In the genomic region with DNA sequence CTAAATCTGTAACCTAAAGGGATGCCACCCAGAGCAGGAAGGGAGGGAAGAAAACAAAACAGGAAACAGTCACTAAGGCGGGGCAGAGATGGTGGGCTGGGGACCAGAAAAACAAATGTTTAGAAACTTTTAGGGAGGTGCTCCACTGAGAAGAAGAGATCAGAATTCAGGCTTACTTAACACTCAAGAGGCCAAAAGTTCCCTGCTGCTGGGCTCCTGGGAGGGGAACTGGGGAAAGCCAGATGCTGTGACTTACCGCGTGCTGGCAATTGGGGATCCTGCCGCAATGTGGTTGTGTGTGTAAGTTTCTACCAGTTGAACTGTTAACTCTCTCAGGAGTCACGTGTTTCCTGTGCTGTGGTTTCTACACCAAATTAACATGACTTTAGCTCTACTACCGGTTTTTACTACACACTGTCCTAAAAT, we compare ENCODE assay signal across 8 mouse cellular contexts. TPM values are rescaled to one million over a fixed set of nuclear protein-coding genes. Genes with fewer than 3 reads are reported as not detected.
DNase-seq lines count a peak whose midpoint lies in the region; ATAC-seq lines count a peak whose summit lies in the region.

A gene (minus strand): TSS at position 285 of the 426 bp plus-strand sequence.

- DNase-seq in kidney, adult 9 months, result no peak
- DNase-seq in embryonic facial prominence, embryonic 14.5 days (ENCODE audit: low spot score), result no peak
- peak; percentile 52 to 76 for DNase-seq in thymus, adult 18-20 months
- no peak for DNase-seq in frontal cortex, postnatal 36 days (ENCODE audit: low spot score in 2 of 2)
- DNase-seq in kidney, adult 18-20 months, result no peak

- WGBS in kidney, embryonic 16.5 days, result 67% methylated on average over 6 of the region's 6 CpGs
- WGBS in embryonic facial prominence, embryonic 14.5 days, result 72% methylated on average over 6 of the region's 6 CpGs
- 79% methylated on average over 6 of the region's 6 CpGs for WGBS in hindbrain, embryonic 15.5 days
- WGBS in macrophage (ENCODE audit: missing documents), result 0% methylated on average over 6 of the region's 6 CpGs

- no peak for ATAC-seq in kidney, embryonic 16.5 days (ENCODE audit: low FRiP score, low TSS enrichment)
- no peak for ATAC-seq in embryonic facial prominence, embryonic 14.5 days (ENCODE audit: low read depth)
- ATAC-seq in hindbrain, embryonic 15.5 days (ENCODE audit: low FRiP score, low read depth), result no peak

- no peaks in the 10 kb centered on the region for H3K79me2 ChIP-seq in macrophage (ENCODE audit: inconsistent target)

- peak within 1 kb of the TSS; percentile 65 for H3K27ac ChIP-seq in kidney, embryonic 16.5 days (ENCODE audit: low read length)
- no peak within 1 kb of the TSS for H3K27ac ChIP-seq in embryonic facial prominence, embryonic 14.5 days (replicated peaks; ENCODE audit: low read depth, low read length)
- no peak within 1 kb of the TSS for H3K27ac ChIP-seq in hindbrain, embryonic 15.5 days (replicated peaks)
- H3K27ac ChIP-seq in macrophage, result peak within 1 kb of the TSS; percentile 68

- H3K9ac ChIP-seq in kidney, embryonic 16.5 days (replicated peaks; ENCODE audit: low read length), result no peak within 1 kb of the TSS
- H3K9ac ChIP-seq in embryonic facial prominence, embryonic 14.5 days (ENCODE audit: low read depth, low read length), result no peak within 1 kb of the TSS
- H3K9ac ChIP-seq in hindbrain, embryonic 15.5 days, result no peak within 1 kb of the TSS

- H3K4me2 ChIP-seq in kidney, embryonic 16.5 days (replicated peaks; ENCODE audit: low read depth, low read length), result no peak within 1 kb of the TSS
- no peak within 1 kb of the TSS for H3K4me2 ChIP-seq in embryonic facial prominence, embryonic 14.5 days (ENCODE audit: low read depth, low read length)
- H3K4me2 ChIP-seq in hindbrain, embryonic 15.5 days, result no peak within 1 kb of the TSS

- H3K36me3 ChIP-seq in kidney, embryonic 16.5 days (ENCODE audit: insufficient read depth, low read length), result no peaks in the 10 kb centered on the region
- no peaks in the 10 kb centered on the region for H3K36me3 ChIP-seq in embryonic facial prominence, embryonic 14.5 days (ENCODE audit: control insufficient read depth, insufficient read depth, low read length)
- H3K36me3 ChIP-seq in hindbrain, embryonic 15.5 days, result no peaks in the 10 kb centered on the region
- H3K36me3 ChIP-seq in macrophage (ENCODE audit: inconsistent target), result no peaks in the 10 kb centered on the region

- no peak within 1 kb of the TSS for H3K4me3 ChIP-seq in kidney, embryonic 16.5 days (ENCODE audit: low read length)
- H3K4me3 ChIP-seq in embryonic facial prominence, embryonic 14.5 days (ENCODE audit: low read depth, low read length), result no peak within 1 kb of the TSS
- no peak within 1 kb of the TSS for H3K4me3 ChIP-seq in hindbrain, embryonic 15.5 days
- peak within 1 kb of the TSS; percentile 21 for H3K4me3 ChIP-seq in macrophage (ENCODE audit: inconsistent target)

- H3K4me1 ChIP-seq in kidney, embryonic 16.5 days (ENCODE audit: insufficient read depth, low read length), result peaks cover 26% of the 10 kb centered on the region
- peaks cover 10% of the 10 kb centered on the region; the same call in 1 of the 2 replicates for H3K4me1 ChIP-seq in embryonic facial prominence, embryonic 14.5 days (ENCODE audit: control insufficient read depth, insufficient read depth, low read length)
- H3K4me1 ChIP-seq in hindbrain, embryonic 15.5 days (replicated peaks), result no peaks in the 10 kb centered on the region

- H3K9me3 ChIP-seq in kidney, embryonic 16.5 days (ENCODE audit: low read length), result no peaks in the 10 kb centered on the region
- H3K9me3 ChIP-seq in embryonic facial prominence, embryonic 14.5 days (ENCODE audit: control insufficient read depth, low read length), result no peaks in the 10 kb centered on the region
- H3K9me3 ChIP-seq in hindbrain, embryonic 15.5 days, result no peaks in the 10 kb centered on the region

- no peaks in the 10 kb centered on the region for H3K27me3 ChIP-seq in kidney, embryonic 16.5 days (ENCODE audit: insufficient read depth, low read length)
- no peaks in the 10 kb centered on the region for H3K27me3 ChIP-seq in embryonic facial prominence, embryonic 14.5 days (replicated peaks; ENCODE audit: control insufficient read depth, insufficient read depth, low read length)
- H3K27me3 ChIP-seq in hindbrain, embryonic 15.5 days, result no peaks in the 10 kb centered on the region

RNA-seq across cellular contexts. Expression of the gene that starts here (rescaled TPM):
- polyA plus RNA-seq in kidney, embryonic 16.5 days (2015; fragmentation: Nextera tagmentation; extraction: Ambion mirVana), result 87.8 and 95.9 TPM in 2 replicates
- 42.2 and 44.3 TPM in 2 replicates for polyA plus RNA-seq in embryonic facial prominence, embryonic 14.5 days (2014; fragmentation: Nextera tagmentation; extraction: Ambion mirVana)
- polyA plus RNA-seq in hindbrain, embryonic 15.5 days (2015; fragmentation: Nextera tagmentation; extraction: Ambion mirVana), result 13.0 and 17.2 TPM in 2 replicates
- total RNA-seq in macrophage (2018; cell fraction: chromatin; rRNA removed), result 1 to 10 TPM in 15 of 26 experiments, under 1 TPM in 4, not detected in 7; 0.86 to 6.4 (median 2.3) TPM
- total RNA-seq in macrophage (2018; cell fraction: cytosol; rRNA removed), result 10 to 100 TPM in 1 of 26 experiments, 1 to 10 TPM in 25; 3.2 to 14.2 (median 6.2) TPM
- 10 to 100 TPM in 4 of 26 experiments, 1 to 10 TPM in 22; 1.2 to 12.4 (median 6.3) TPM for total RNA-seq in macrophage (2018; cell fraction: nucleus; rRNA removed)
- polyA plus RNA-seq in macrophage (2018), result 4.3 to 7.9 TPM (median 7.0 TPM) in 3 replicates

Comparison
In these comparisons a context has a peak if more than half of its experiments do, and no peak if none do; other contexts are left out.
1. H3K27ac ChIP-seq: peak in kidney, embryonic 16.5 days (single experiment) and macrophage (single experiment); none in embryonic facial prominence, embryonic 14.5 days (single experiment) and hindbrain, embryonic 15.5 days (single experiment).
2. DNase-seq: peak in thymus, adult 18-20 months (2 of 2); none in kidney, adult 9 months (single experiment), embryonic facial prominence, embryonic 14.5 days (single experiment), frontal cortex, postnatal 36 days (0 of 2) and kidney, adult 18-20 months (single experiment).